Mouse (Mus musculus): ENCODE measurements around the gene Glis3.

DNA sequence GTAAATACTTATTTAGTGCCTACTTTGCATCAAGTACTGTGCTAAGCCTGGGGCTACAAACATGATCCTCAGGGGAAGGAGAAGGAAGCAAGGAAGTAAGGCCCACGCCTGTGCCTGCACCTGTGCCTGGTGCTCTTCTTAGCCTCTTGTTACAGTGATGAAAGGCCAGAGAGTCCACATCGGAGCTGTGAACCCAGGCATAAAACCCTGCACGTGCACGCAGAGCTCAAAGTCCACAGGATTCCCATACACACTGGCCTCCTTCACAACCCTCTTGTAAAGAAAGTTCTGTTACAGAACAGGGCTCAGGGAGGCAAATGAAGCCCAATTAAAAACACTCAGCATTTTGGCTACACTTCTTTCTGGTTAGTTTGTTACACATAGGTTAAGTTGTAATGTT, 398.5 kb downstream of the Glis3 start:
- no peak for TF ChIP-seq EP300 (IDR thresholded peaks at IDR 0.05; ENCODE audit: low read depth)
- no peak for TF ChIP-seq CTCF (IDR thresholded peaks at IDR 0.05; ENCODE audit: low read depth)

Data from liver, embryonic 14.5 days (tissue).